Mouse (Mus musculus) heart, postnatal 0 days (tissue): ENCODE measurements around the gene Irf3.

ENCODE experiments used
- CTCF ChIP-seq: IDR thresholded peaks from 2 replicates; pipeline ENCODE4 v1.5.1; 2016; ENCODE audit warnings: antibody characterized with exemption, control low read depth, low read depth
- EP300 ChIP-seq: IDR thresholded peaks from 2 replicates; pipeline ENCODE4 v1.6.1; 2016; ENCODE audit warnings: antibody characterized with exemption, low read depth

DNA sequence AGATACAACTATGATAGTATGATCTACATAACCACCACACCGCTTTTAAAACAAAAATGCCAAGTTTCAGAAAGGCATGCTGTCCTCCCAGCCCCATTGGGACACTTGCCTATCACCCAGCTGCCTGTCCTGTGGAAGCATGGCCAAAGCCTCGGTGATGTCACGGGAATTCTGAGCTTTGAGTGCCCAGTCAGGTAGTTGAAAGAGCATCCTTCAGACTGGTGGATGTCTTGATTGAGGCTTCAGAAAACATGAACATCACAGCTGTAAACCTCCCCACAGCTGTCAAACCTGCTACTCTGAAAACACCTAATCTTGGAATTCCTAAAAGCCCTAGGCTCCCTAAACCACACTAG, 16.6 kb downstream of the Irf3 start:
- no peak for TF ChIP-seq CTCF
- TF ChIP-seq EP300, result no peak
